ENCODE assay signal across 9 mouse cellular contexts in the genomic region with DNA sequence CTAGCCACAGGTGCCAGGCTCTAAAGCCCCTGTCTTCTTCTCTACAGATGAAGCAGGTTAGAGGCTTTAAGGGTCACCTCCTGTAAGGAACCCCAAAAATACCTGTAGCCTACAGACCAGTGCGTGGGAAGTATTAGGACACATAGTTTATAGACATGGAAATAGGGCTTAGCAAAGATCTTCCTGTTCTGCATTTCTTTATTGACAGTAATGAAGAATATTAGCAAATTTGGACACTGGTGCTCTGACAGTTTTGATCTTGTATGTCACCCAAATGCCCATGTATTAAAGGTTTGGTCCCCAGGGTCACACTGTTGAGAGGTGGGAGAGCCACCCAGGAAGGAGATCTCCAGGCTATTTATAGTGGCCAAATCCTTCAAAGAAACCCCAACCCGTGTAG.
"Had no signal": no experiment of that assay in that cellular context is flagged by ENCODE, and none has a peak within 500 bp of the region (broad histone marks: within the 10 kb centered on the region; RNA-seq: fewer than 3 reads in every experiment).

No protein-coding gene starts in this region.

- H3K27me3 ChIP-seq: liver, embryonic 13.5 days; lung, embryonic 15.5 days; midbrain, embryonic 13.5 days; neural tube, embryonic 12.5 days had no signal

- H3K36me3 ChIP-seq: liver, embryonic 13.5 days; lung, embryonic 15.5 days; midbrain, embryonic 13.5 days; neural tube, embryonic 12.5 days had no signal

- H3K9me3 ChIP-seq: liver, embryonic 13.5 days; lung, embryonic 15.5 days; midbrain, embryonic 13.5 days; neural tube, embryonic 12.5 days had no signal

- H3K9ac ChIP-seq: liver, embryonic 13.5 days; liver, postnatal 0 days; lung, embryonic 15.5 days; midbrain, embryonic 13.5 days; neural tube, embryonic 12.5 days had no signal

- H3K27ac ChIP-seq: layer of hippocampus, adult 2 months; liver, embryonic 13.5 days; lung, embryonic 15.5 days; macrophage; midbrain, embryonic 13.5 days; neural tube, embryonic 12.5 days; stomach, postnatal 0 days had no signal

- H3K4me3 ChIP-seq: layer of hippocampus, adult 2 months; liver, embryonic 13.5 days; lung, embryonic 15.5 days; midbrain, embryonic 13.5 days; neural tube, embryonic 12.5 days had no signal

- DNase-seq: liver; liver, embryonic 13.5 days; liver, postnatal 0 days had no signal

- H3K4me2 ChIP-seq: liver, embryonic 13.5 days; lung, embryonic 15.5 days; midbrain, embryonic 13.5 days; neural tube, embryonic 12.5 days had no signal

- ATAC-seq: liver, postnatal 0 days; midbrain, embryonic 13.5 days had no signal
